Mouse (Mus musculus): ENCODE data around the gene Aff3.

- no peak for TF ChIP-seq CTCF (IDR thresholded peaks at IDR 0.05)
- TF ChIP-seq POLR2A (IDR thresholded peaks at IDR 0.05; ENCODE audit: insufficient read depth, low read depth, low read length) = no peak
Observed at GRCm38 (mm10) chr1:38415511-38415910, 249.2 kb downstream of the Aff3 start.
